Mouse (Mus musculus): ENCODE results near the gene Dbf4. TPM values are rescaled to one million over a fixed set of nuclear protein-coding genes. Genes with fewer than 3 reads are reported as not detected.

Gene Dbf4
- polyA plus RNA-seq, 1 experiment from 2014 or later, result 65.7 TPM

GRCm38 (mm10) chr5:8421424-8421823, 1.1 kb downstream of the Dbf4 start:
- H3K36me3 ChIP-seq (ENCODE audit: control insufficient read depth, insufficient read depth, low read length), result peaks cover 4% of the 10 kb centered on the region; the same call in 1 of the 2 replicates
- no peaks in the 10 kb centered on the region for H3K9me3 ChIP-seq (ENCODE audit: control insufficient read depth, low read length)
- H3K27me3 ChIP-seq (ENCODE audit: control insufficient read depth, insufficient read depth, low read length), result no peaks in the 10 kb centered on the region
- H3K27ac ChIP-seq (ENCODE audit: low read depth, low read length), result no peak overlapping the region
- no peaks in the 10 kb centered on the region for H3K4me1 ChIP-seq (replicated peaks; ENCODE audit: control insufficient read depth, insufficient read depth, low read length)
- DNase-seq (ENCODE audit: low spot score), result peak; percentile 8
- 0 out of 2 replicates have a peak overlapping the region, but pooled peaks have one; percentile 67 for H3K9ac ChIP-seq (ENCODE audit: low read depth, low read length)
- 17% methylated on average over 3 of the region's 3 CpGs for WGBS
- H3K4me2 ChIP-seq (replicated peaks; ENCODE audit: low read depth, low read length), result peak overlapping the region; percentile 41
- H3K4me3 ChIP-seq (ENCODE audit: low read depth, low read length), result peak overlapping the region; percentile 49
- no peak for ATAC-seq (ENCODE audit: low FRiP score)

DNA sequence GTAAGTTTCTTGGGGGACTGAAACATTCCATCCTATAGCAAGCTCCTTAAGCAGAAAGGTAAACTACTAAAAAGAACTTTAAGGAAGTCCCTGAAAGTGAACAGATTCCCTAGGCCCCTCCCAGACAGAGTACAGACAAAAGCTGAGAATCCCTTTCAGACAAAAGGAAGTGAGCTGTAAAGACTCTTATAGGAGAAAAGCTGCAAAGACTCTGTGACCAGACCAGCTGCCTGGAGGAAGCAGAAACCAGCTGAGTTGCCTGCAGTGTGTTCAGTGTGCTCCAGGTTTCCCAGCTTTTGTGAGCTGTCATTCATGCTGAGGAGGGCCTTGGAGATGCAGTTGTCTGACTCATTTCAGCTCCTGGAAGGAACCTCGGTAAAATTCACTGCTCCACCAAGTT, 5.1 kb downstream of the Dbf4 start:
- DNase-seq (ENCODE audit: low spot score), result no peak
- H3K4me2 ChIP-seq (replicated peaks; ENCODE audit: low read depth, low read length), result no peak overlapping the region
- no peaks in the 10 kb centered on the region for H3K4me1 ChIP-seq (replicated peaks; ENCODE audit: control insufficient read depth, insufficient read depth, low read length)
- no peaks in the 10 kb centered on the region for H3K27me3 ChIP-seq (ENCODE audit: control insufficient read depth, insufficient read depth, low read length)
- WGBS, result 54% methylated on average over 1 of the region's 1 CpGs
- H3K4me3 ChIP-seq (ENCODE audit: low read depth, low read length), result no peak overlapping the region
- H3K27ac ChIP-seq (ENCODE audit: low read depth, low read length), result no peak overlapping the region
- peaks cover 4% of the 10 kb centered on the region; the same call in 1 of the 2 replicates for H3K36me3 ChIP-seq (ENCODE audit: control insufficient read depth, insufficient read depth, low read length)
- no peaks in the 10 kb centered on the region for H3K9me3 ChIP-seq (ENCODE audit: control insufficient read depth, low read length)
- no peak overlapping the region for H3K9ac ChIP-seq (ENCODE audit: low read depth, low read length)
- ATAC-seq (ENCODE audit: low FRiP score), result no peak

DNA sequence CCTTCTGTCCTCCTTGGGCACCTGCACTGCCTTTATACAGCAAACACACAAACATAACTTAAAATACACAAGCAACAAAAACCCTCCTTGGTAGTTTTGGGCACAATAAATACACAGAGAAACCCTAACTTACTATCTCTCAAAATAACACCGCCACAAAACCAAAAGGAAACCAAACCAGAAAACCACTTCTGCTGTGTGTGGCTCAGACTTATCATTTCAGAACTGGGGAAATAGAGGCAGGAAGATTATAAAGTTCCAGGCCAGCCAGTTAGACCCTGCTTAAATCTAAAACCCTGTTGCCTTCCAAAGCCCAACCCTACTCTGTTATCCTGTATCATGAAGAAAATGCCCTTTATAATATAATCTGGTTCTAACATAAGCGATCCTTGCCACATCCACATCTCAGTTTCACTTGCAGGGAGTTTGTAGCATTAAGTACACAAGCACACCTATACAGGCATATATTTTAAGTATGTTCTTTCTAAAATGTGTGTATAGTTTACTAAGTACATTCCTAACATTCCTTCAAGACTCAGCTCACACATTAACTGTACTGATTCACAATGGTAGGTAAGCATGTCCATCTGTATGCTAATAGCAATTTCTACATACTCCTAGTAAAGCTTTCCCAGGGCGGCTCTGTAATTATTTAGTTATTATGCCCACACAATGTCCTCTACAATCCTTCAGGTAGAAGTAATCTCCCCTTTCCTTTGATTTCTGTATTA, 5.7 kb downstream of the Dbf4 start:
- DNase-seq (ENCODE audit: low spot score), result no peak
- H3K9ac ChIP-seq (ENCODE audit: low read depth, low read length), result no peak overlapping the region

DNA sequence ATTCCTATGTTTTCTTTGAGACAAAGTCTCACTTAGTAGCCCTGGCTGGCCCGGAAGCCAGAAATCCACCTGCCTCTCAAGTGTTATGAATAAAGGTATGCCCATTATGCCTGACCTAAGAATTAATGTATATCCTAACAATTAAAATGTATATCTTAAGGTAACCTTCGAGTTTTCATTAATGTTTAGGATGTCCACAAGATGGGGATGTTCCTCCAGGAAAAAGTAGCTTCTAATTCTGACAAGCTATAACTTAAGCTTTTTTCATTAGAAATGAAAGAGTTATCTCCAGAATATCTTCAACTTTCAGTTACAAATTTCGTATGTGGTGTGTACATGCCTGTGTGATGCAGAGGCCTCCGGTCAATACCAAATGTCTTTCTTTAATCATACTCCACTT, 13.8 kb downstream of the Dbf4 start:
- WGBS, result 91% methylated on average over 4 of the region's 4 CpGs
- Histone ChIP-seq H3K9ac (ENCODE audit: low read depth, low read length) (no peak overlapping the region), H3K9me3 (ENCODE audit: control insufficient read depth, low read length) (no peaks in the 10 kb centered on the region), H3K4me2 (replicated peaks; ENCODE audit: low read depth, low read length) (no peak overlapping the region), H3K27ac (ENCODE audit: low read depth, low read length) (no peak overlapping the region), H3K27me3 (ENCODE audit: control insufficient read depth, insufficient read depth, low read length) (no peaks in the 10 kb centered on the region), H3K36me3 (ENCODE audit: control insufficient read depth, insufficient read depth, low read length) (peaks cover 3% of the 10 kb centered on the region; the same call in 1 of the 2 replicates), H3K4me3 (ENCODE audit: low read depth, low read length) (no peak overlapping the region), H3K4me1 (replicated peaks; ENCODE audit: control insufficient read depth, insufficient read depth, low read length) (no peaks in the 10 kb centered on the region)
- DNase-seq (ENCODE audit: low spot score), result no peak
- ATAC-seq (ENCODE audit: low FRiP score), result no peak

More for the DNA sequence above, 5.7 kb downstream of the Dbf4 start:
- Histone ChIP-seq H3K27ac (ENCODE audit: low read depth, low read length) (no peak overlapping the region), H3K4me2 (replicated peaks; ENCODE audit: low read depth, low read length) (no peak overlapping the region), H3K4me1 (replicated peaks; ENCODE audit: control insufficient read depth, insufficient read depth, low read length) (no peaks in the 10 kb centered on the region), H3K9me3 (ENCODE audit: control insufficient read depth, low read length) (no peaks in the 10 kb centered on the region), H3K36me3 (ENCODE audit: control insufficient read depth, insufficient read depth, low read length) (peaks cover 4% of the 10 kb centered on the region; the same call in 1 of the 2 replicates), H3K4me3 (ENCODE audit: low read depth, low read length) (no peak overlapping the region), H3K27me3 (ENCODE audit: control insufficient read depth, insufficient read depth, low read length) (no peaks in the 10 kb centered on the region)
- ATAC-seq (ENCODE audit: low FRiP score), result no peak
- 96% methylated on average over 3 of the region's 3 CpGs for WGBS

GRCm38 (mm10) chr5:8397587-8398249, 24.8 kb downstream of the Dbf4 start:
- H3K36me3 ChIP-seq (ENCODE audit: control insufficient read depth, insufficient read depth, low read length), result peaks cover 6% of the 10 kb centered on the region; the same call in 1 of the 2 replicates
- H3K9me3 ChIP-seq (ENCODE audit: control insufficient read depth, low read length), result no peaks in the 10 kb centered on the region
- no peaks in the 10 kb centered on the region for H3K4me1 ChIP-seq (replicated peaks; ENCODE audit: control insufficient read depth, insufficient read depth, low read length)
- no peak overlapping the region for H3K9ac ChIP-seq (ENCODE audit: low read depth, low read length)
- no peak overlapping the region for H3K27ac ChIP-seq (ENCODE audit: low read depth, low read length)
- no peak for DNase-seq (ENCODE audit: low spot score)
- no peak for ATAC-seq (ENCODE audit: low FRiP score)
- no peak overlapping the region for H3K4me2 ChIP-seq (replicated peaks; ENCODE audit: low read depth, low read length)
- 93% methylated on average over 13 of the region's 13 CpGs for WGBS
- H3K27me3 ChIP-seq (ENCODE audit: control insufficient read depth, insufficient read depth, low read length), result no peaks in the 10 kb centered on the region
- H3K4me3 ChIP-seq (ENCODE audit: low read depth, low read length), result no peak overlapping the region

DNA sequence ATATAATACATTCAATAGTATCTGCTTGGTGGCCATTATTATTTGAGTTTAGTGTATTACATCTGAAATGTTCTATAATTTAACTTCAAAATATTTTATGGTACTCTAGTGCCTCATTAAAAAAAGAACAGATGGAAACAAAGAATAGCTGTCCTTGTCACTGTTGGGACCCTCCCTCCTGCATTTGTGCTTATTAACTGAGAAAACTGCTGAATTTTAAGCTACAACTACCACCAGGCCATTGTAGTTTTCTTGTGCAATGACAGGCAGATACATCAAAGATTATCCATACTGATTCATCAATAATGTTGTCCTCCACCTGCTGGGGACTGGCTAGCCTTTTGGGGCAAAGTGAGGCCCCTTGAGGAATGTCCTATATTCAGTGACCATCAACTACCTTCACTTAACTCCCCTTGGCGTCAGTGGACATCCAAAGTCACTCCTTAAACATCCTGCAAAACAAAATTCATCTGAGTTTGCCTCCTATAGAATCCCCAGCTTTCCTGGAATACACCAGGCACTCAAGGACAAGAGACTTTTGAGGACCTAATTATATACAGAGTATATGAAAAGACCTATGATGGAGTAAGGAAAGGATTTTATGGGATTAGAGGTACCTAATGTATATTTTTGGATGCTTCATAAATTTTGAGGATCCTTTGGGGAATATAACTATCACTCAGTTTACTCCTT, 28.5 kb downstream of the Dbf4 start:
- no peak for ATAC-seq (ENCODE audit: low FRiP score)
- Histone ChIP-seq H3K27me3 (ENCODE audit: control insufficient read depth, insufficient read depth, low read length) (no peaks in the 10 kb centered on the region), H3K4me2 (replicated peaks; ENCODE audit: low read depth, low read length) (no peak overlapping the region)

DNA sequence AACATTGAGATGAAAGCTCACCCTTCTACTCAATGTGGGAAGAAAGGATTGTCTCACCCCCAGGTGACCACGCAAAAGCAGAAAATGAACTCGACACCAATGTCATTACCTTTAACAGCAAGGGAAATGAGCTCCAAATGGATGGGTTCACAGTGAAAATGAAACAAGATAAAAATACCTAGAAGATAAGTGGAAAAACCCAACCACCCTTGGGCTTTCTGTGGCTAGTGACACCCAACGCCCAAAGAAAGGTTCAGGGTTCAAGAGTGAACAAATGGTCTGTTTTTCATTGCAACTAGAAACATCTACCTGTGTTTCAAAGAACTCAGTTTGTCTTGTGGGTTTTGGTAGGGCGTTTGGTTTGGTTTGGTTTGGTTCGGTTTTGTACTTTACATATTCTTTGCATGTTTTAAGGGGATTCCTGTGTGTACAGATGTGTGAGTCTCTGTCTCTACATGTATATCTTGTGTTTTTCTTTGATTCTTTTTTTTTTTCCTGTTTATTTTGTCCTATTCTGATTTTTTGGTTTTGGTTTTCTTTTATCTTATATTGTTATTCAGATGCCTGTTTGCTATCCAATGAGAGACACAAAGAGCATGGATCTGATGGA, 48.1 kb downstream of the Dbf4 start:
- ATAC-seq (ENCODE audit: low FRiP score) (no peak), DNase-seq (ENCODE audit: low spot score) (no peak)
- Histone ChIP-seq H3K4me3 (ENCODE audit: low read depth, low read length) (no peak overlapping the region), H3K27ac (ENCODE audit: low read depth, low read length) (no peak overlapping the region), H3K4me1 (replicated peaks; ENCODE audit: control insufficient read depth, insufficient read depth, low read length) (no peaks in the 10 kb centered on the region), H3K9me3 (ENCODE audit: control insufficient read depth, low read length) (no peaks in the 10 kb centered on the region), H3K4me2 (replicated peaks; ENCODE audit: low read depth, low read length) (no peak overlapping the region), H3K27me3 (ENCODE audit: control insufficient read depth, insufficient read depth, low read length) (no peaks in the 10 kb centered on the region), H3K9ac (ENCODE audit: low read depth, low read length) (no peak overlapping the region), H3K36me3 (ENCODE audit: control insufficient read depth, insufficient read depth, low read length) (no peaks in the 10 kb centered on the region)
- WGBS, result 83% methylated on average over 5 of the region's 5 CpGs

More for the DNA sequence above, 28.5 kb downstream of the Dbf4 start:
- Histone ChIP-seq H3K4me1 (replicated peaks; ENCODE audit: control insufficient read depth, insufficient read depth, low read length) (no peaks in the 10 kb centered on the region), H3K9ac (ENCODE audit: low read depth, low read length) (no peak overlapping the region), H3K9me3 (ENCODE audit: control insufficient read depth, low read length) (no peaks in the 10 kb centered on the region), H3K27ac (ENCODE audit: low read depth, low read length) (no peak overlapping the region), H3K4me3 (ENCODE audit: low read depth, low read length) (no peak overlapping the region), H3K36me3 (ENCODE audit: control insufficient read depth, insufficient read depth, low read length) (peaks cover 6% of the 10 kb centered on the region; the same call in 1 of the 2 replicates)
- no peak for DNase-seq (ENCODE audit: low spot score)
- 64% methylated on average over 1 of the region's 1 CpGs for WGBS

GRCm38 (mm10) chr5:8373415-8373814, 49.1 kb downstream of the Dbf4 start:
- Histone ChIP-seq H3K27me3 (ENCODE audit: control insufficient read depth, insufficient read depth, low read length) (no peaks in the 10 kb centered on the region), H3K36me3 (ENCODE audit: control insufficient read depth, insufficient read depth, low read length) (no peaks in the 10 kb centered on the region), H3K4me1 (replicated peaks; ENCODE audit: control insufficient read depth, insufficient read depth, low read length) (no peaks in the 10 kb centered on the region), H3K4me3 (ENCODE audit: low read depth, low read length) (no peak overlapping the region), H3K9me3 (ENCODE audit: control insufficient read depth, low read length) (no peaks in the 10 kb centered on the region), H3K4me2 (replicated peaks; ENCODE audit: low read depth, low read length) (no peak overlapping the region), H3K9ac (ENCODE audit: low read depth, low read length) (no peak overlapping the region), H3K27ac (ENCODE audit: low read depth, low read length) (no peak overlapping the region)
- ATAC-seq (ENCODE audit: low FRiP score) (no peak), DNase-seq (ENCODE audit: low spot score) (no peak)
- 82% methylated on average over 4 of the region's 4 CpGs for WGBS
